Comparison of ENCODE assay signal across 9 mouse cellular contexts in genomic region chr6:52002676-52003075, GRCm38 (mm10). TPM values are rescaled to one million over a fixed set of nuclear protein-coding genes. Genes with fewer than 3 reads are reported as not detected.
DNase-seq lines count a peak whose midpoint lies in the region; ATAC-seq lines count a peak whose summit lies in the region.
"Had no signal": no experiment of that assay in that cellular context is flagged by ENCODE, and none has a peak within 500 bp of the region (broad histone marks: within the 10 kb centered on the region; RNA-seq: fewer than 3 reads in every experiment).

No protein-coding gene starts in this region.

- H3K36me3 ChIP-seq in forebrain, embryonic 16.5 days (ENCODE audit: control insufficient read depth, insufficient read depth), result no peaks in the 10 kb centered on the region
- no peaks in the 10 kb centered on the region for H3K36me3 ChIP-seq in forebrain, embryonic 12.5 days (replicated peaks)
- H3K36me3 ChIP-seq in midbrain, embryonic 11.5 days (ENCODE audit: control insufficient read depth, insufficient read depth, low read length), result no peaks in the 10 kb centered on the region
- no peaks in the 10 kb centered on the region for H3K36me3 ChIP-seq in midbrain, embryonic 16.5 days (ENCODE audit: control insufficient read depth, insufficient read depth, low read length)
- H3K36me3 ChIP-seq: heart, embryonic 15.5 days had no signal

- H3K4me3 ChIP-seq in forebrain, embryonic 16.5 days (replicated peaks; ENCODE audit: low read length), result no peak overlapping the region
- no peak overlapping the region for H3K4me3 ChIP-seq in forebrain, embryonic 12.5 days (replicated peaks)
- no peak overlapping the region for H3K4me3 ChIP-seq in midbrain, embryonic 11.5 days (ENCODE audit: low read depth, low read length)
- H3K4me3 ChIP-seq in midbrain, embryonic 16.5 days (ENCODE audit: low read depth, low read length), result no peak overlapping the region
- H3K4me3 ChIP-seq: heart, embryonic 15.5 days had no signal

- no peaks in the 10 kb centered on the region for H3K4me1 ChIP-seq in forebrain, embryonic 16.5 days (replicated peaks; ENCODE audit: control insufficient read depth, insufficient read depth, low read length)
- H3K4me1 ChIP-seq in forebrain, embryonic 12.5 days, result no peaks in the 10 kb centered on the region
- no peaks in the 10 kb centered on the region for H3K4me1 ChIP-seq in midbrain, embryonic 11.5 days (ENCODE audit: control insufficient read depth, insufficient read depth, low read length)
- no peaks in the 10 kb centered on the region for H3K4me1 ChIP-seq in midbrain, embryonic 16.5 days (ENCODE audit: control insufficient read depth, insufficient read depth, low read length)

- H3K9ac ChIP-seq in forebrain, embryonic 16.5 days (replicated peaks; ENCODE audit: low read depth, low read length), result no peak overlapping the region
- H3K9ac ChIP-seq in forebrain, embryonic 12.5 days, result no peak overlapping the region
- H3K9ac ChIP-seq in midbrain, embryonic 11.5 days (ENCODE audit: low read length), result no peak overlapping the region
- H3K9ac ChIP-seq in midbrain, embryonic 16.5 days (ENCODE audit: low read depth, low read length), result no peak overlapping the region
- H3K9ac ChIP-seq: heart, embryonic 15.5 days had no signal

- H3K9me3 ChIP-seq in forebrain, embryonic 16.5 days (ENCODE audit: control insufficient read depth, low read length), result no peaks in the 10 kb centered on the region
- H3K9me3 ChIP-seq in forebrain, embryonic 12.5 days, result no peaks in the 10 kb centered on the region
- no peaks in the 10 kb centered on the region for H3K9me3 ChIP-seq in midbrain, embryonic 11.5 days (ENCODE audit: control insufficient read depth, low read length)
- H3K9me3 ChIP-seq in midbrain, embryonic 16.5 days (replicated peaks; ENCODE audit: control insufficient read depth, low read length, poor library complexity, severe bottlenecking), result no peaks in the 10 kb centered on the region
- H3K9me3 ChIP-seq: heart, embryonic 15.5 days had no signal

- no peak overlapping the region for H3K4me2 ChIP-seq in forebrain, embryonic 16.5 days (ENCODE audit: low read length)
- no peak overlapping the region for H3K4me2 ChIP-seq in forebrain, embryonic 12.5 days
- no peak overlapping the region for H3K4me2 ChIP-seq in midbrain, embryonic 11.5 days
- no peak overlapping the region for H3K4me2 ChIP-seq in midbrain, embryonic 16.5 days (ENCODE audit: low read length)
- H3K4me2 ChIP-seq: heart, embryonic 15.5 days had no signal

- 0 out of 2 replicates have a peak, but pooled peaks have one; percentile 47 for ATAC-seq in forebrain, embryonic 16.5 days
- no peak for ATAC-seq in forebrain, embryonic 12.5 days (ENCODE audit: low FRiP score)
- no peak for ATAC-seq in midbrain, embryonic 11.5 days (ENCODE audit: low FRiP score)
- ATAC-seq in midbrain, embryonic 16.5 days, result no peak

- peaks cover 62% of the 10 kb centered on the region for H3K27me3 ChIP-seq in forebrain, embryonic 16.5 days (replicated peaks; ENCODE audit: control insufficient read depth, insufficient read depth, low read length)
- H3K27me3 ChIP-seq in forebrain, embryonic 12.5 days, result peaks cover 55% of the 10 kb centered on the region
- peaks cover 55% of the 10 kb centered on the region for H3K27me3 ChIP-seq in midbrain, embryonic 11.5 days (ENCODE audit: control insufficient read depth, insufficient read depth, low read length)
- peaks cover 54% of the 10 kb centered on the region for H3K27me3 ChIP-seq in midbrain, embryonic 16.5 days (ENCODE audit: control insufficient read depth, insufficient read depth, low read depth, low read length)

- no peak overlapping the region for H3K27ac ChIP-seq in forebrain, embryonic 16.5 days (ENCODE audit: low read length)
- H3K27ac ChIP-seq in forebrain, embryonic 12.5 days, result no peak overlapping the region
- no peak overlapping the region for H3K27ac ChIP-seq in midbrain, embryonic 11.5 days (ENCODE audit: low read depth, low read length)
- no peak overlapping the region for H3K27ac ChIP-seq in midbrain, embryonic 16.5 days (ENCODE audit: low read length)
- H3K27ac ChIP-seq: heart, embryonic 15.5 days had no signal

- peak; percentile 88 for DNase-seq in midbrain, embryonic 11.5 days (ENCODE audit: low spot score, missing footprints)
- peak; percentile 86 for DNase-seq in embryo, embryonic 11 days
- peak; percentile 87 for DNase-seq in lung, postnatal 10 days
- DNase-seq in cerebellum, adult 9-11 months, result no peak
- DNase-seq in spleen, postnatal 10 days (ENCODE audit: low spot score in 2 of 2), result no peak

- WGBS in forebrain, embryonic 16.5 days, result 30% methylated on average over 8 of the region's 8 CpGs
- WGBS in forebrain, embryonic 12.5 days, result 36% methylated on average over 8 of the region's 8 CpGs
- WGBS in midbrain, embryonic 11.5 days, result 41% methylated on average over 8 of the region's 8 CpGs
- 40% methylated on average over 8 of the region's 8 CpGs for WGBS in midbrain, embryonic 16.5 days

RNA-seq across cellular contexts. Expression of gene Skap2, which starts 9.7 kb away (rescaled TPM):
- polyA plus RNA-seq in forebrain, embryonic 16.5 days (2015; fragmentation: Nextera tagmentation; extraction: Ambion mirVana), result 5.5 and 7.0 TPM in 2 replicates
- polyA plus RNA-seq in forebrain, embryonic 12.5 days (2016; fragmentation: Nextera tagmentation; extraction: Ambion mirVana), result 5.7 and 6.6 TPM in 2 replicates
- polyA plus RNA-seq in midbrain, embryonic 11.5 days (2014; fragmentation: Nextera tagmentation; extraction: Ambion mirVana), result 8.5 and 10.0 TPM in 2 replicates
- 4.8 and 7.0 TPM in 2 replicates for polyA plus RNA-seq in midbrain, embryonic 16.5 days (2015; fragmentation: Nextera tagmentation; extraction: Ambion mirVana)

Comparison
In these comparisons a context has a peak if more than half of its experiments do, and no peak if none do; other contexts are left out.
1. DNase-seq: peak in midbrain, embryonic 11.5 days (single experiment), embryo, embryonic 11 days (single experiment) and lung, postnatal 10 days (single experiment); none in cerebellum, adult 9-11 months (single experiment) and spleen, postnatal 10 days (0 of 2).